Mouse (Mus musculus) lung, embryonic 14.5 days (tissue): ENCODE data around the gene Pak6. TPM values are rescaled to one million over a fixed set of nuclear protein-coding genes. Genes with fewer than 3 reads are reported as not detected.
A peak's percentile ranks its signal among the peaks of the same experiment; 100 is the strongest.

Experiments
- ATAC-seq: fragments of 200-750 bp; cut with Nextera tagmentation; 2 replicates; pipeline ENCODE4 v1.8.0; 2017; ENCODE audit warnings: mild to moderate bottlenecking, moderate TSS enrichment, moderate library complexity; ENCODE audit not compliant: insufficient read depth
- DNase-seq: peaks from one replicate; pipeline ENCODE4 v3.0.0-alpha.2; 2015
- H3K27ac ChIP-seq: fragments of 300-500 bp; sonication (generic); 2 replicates; pipeline ENCODE4 v1.5.1; 2014; ENCODE audit warnings: low read depth, mild to moderate bottlenecking, moderate library complexity
- H3K27me3 ChIP-seq: fragments of 300-500 bp; sonication (generic); 2 replicates; pipeline ENCODE4 v1.6.1; 2014; ENCODE audit warnings: low read length, control low read depth; ENCODE audit not compliant: insufficient read depth
- H3K36me3 ChIP-seq: fragments of 300-500 bp; sonication (generic); 2 replicates; pipeline ENCODE4 v1.6.1; 2014; ENCODE audit warnings: control low read depth; ENCODE audit not compliant: insufficient read depth
- H3K4me1 ChIP-seq: fragments of 300-500 bp; sonication (generic); 2 replicates; pipeline ENCODE4 v1.6.1; 2014; ENCODE audit warnings: antibody characterized with exemption, control low read depth; ENCODE audit not compliant: insufficient read depth
- H3K4me2 ChIP-seq: fragments of 300-500 bp; sonication (generic); 2 replicates; pipeline ENCODE4 v1.6.1; 2014; ENCODE audit warnings: mild to moderate bottlenecking
- H3K4me3 ChIP-seq: fragments of 300-500 bp; sonication (generic); 2 replicates; pipeline ENCODE4 v1.5.1; 2014; ENCODE audit warnings: low read depth, low read length
- H3K9ac ChIP-seq: fragments of 300-500 bp; sonication (generic); 2 replicates; pipeline ENCODE4 v1.6.1; 2014
- H3K9me3 ChIP-seq: fragments of 300-500 bp; sonication (generic); 2 replicates; pipeline ENCODE4 v1.6.1; 2016; ENCODE audit warnings: low read depth, low read length, control low read depth
- CTCF ChIP-seq: IDR thresholded peaks from 2 replicates; pipeline ENCODE4 v1.5.1; 2016; ENCODE audit warnings: antibody characterized with exemption, low read depth
- WGBS: fragments of 180-500 bp; shearing (Covaris S2); extraction: QIAGEN DNeasy Blood & Tissue Kit; methylation state at CpG from one replicate; pipeline ENCODE4 v1.1.7; 2014; 5-methylcytosine and 5-hydroxymethylcytosine counted together
- polyA plus RNA-seq: library from polyadenylated mRNA; unstranded; fragments of >200 nt; fragmentation: Nextera tagmentation; extraction: Ambion mirVana; gene quantifications from 2 replicates; pipeline ENCODE4 v1.2.1, GENCODE M21; 2014

Pak6 gene
- polyA plus RNA-seq, 1 experiment from 2014 or later = 0.95 TPM

DNA sequence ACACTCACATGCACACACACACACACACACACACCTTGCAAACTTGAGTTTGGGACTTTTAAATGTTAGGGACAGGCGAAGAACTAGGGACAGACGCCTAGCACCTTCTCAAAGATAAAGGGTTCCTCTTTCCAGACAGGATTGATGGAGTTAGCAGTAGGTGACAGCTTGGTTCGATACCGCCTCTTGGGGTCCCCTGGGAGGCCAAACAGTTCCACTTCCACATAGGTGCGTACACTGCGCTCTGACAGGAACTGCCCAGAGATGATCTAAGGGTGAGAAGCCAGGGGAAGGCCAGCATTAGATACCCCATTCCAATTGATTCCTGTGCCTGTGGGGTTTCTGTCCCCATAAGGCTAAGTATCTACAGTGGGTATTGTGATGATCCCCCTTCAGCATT is 50.5 kb downstream of the Pak6 start:
- Histone ChIP-seq H3K4me2 (no peak overlapping the region), H3K27me3 (peaks cover 44% of the 10 kb centered on the region), H3K27ac (no peak overlapping the region), H3K9me3 (no peaks in the 10 kb centered on the region), H3K36me3 (no peaks in the 10 kb centered on the region), H3K4me1 (peaks cover 8% of the 10 kb centered on the region; the same call in 1 of the 2 replicates), H3K4me3 (no peak overlapping the region), H3K9ac (no peak overlapping the region)
- no peak for ATAC-seq
- DNase-seq = no peak
- 66% methylated on average over 6 of the region's 6 CpGs for WGBS
- no peak for TF ChIP-seq CTCF

GRCm38 (mm10) chr2:118714230-118714629 is 51.1 kb downstream of the Pak6 start:
- peaks cover 8% of the 10 kb centered on the region; the same call in 1 of the 2 replicates for H3K4me1 ChIP-seq
- no peak overlapping the region for H3K4me3 ChIP-seq
- no peak overlapping the region for H3K9ac ChIP-seq
- H3K27ac ChIP-seq = no peak overlapping the region
- ATAC-seq (no peak), DNase-seq (no peak)
- no peaks in the 10 kb centered on the region for H3K36me3 ChIP-seq
- 38% methylated on average over 4 of the region's 4 CpGs for WGBS
- H3K9me3 ChIP-seq = no peaks in the 10 kb centered on the region
- no peak overlapping the region for H3K4me2 ChIP-seq
- peaks cover 40% of the 10 kb centered on the region for H3K27me3 ChIP-seq
- TF ChIP-seq CTCF = no peak

DNA sequence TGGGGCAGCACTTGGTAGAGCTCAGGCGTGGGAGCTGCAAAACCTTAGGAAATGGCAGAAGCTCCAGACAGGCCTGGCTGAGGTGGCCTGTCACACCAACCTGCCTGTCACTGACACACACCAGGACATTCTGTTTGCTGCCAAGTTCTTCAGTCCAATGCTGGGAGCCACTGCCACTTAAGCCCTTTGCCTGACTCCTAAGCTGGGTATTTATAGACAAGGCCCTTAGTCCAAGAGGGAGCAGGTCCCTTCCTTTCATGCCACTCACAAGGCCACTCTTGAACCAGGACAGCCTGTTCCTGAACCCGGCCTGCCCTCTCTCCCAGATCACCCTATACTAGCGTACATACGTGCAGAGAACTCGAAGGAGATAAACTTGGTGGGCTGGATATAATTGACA is 53.6 kb downstream of the Pak6 start:
- ATAC-seq = no peak
- DNase-seq = no peak
- no peaks in the 10 kb centered on the region for H3K9me3 ChIP-seq
- no peak overlapping the region for H3K27ac ChIP-seq
- H3K36me3 ChIP-seq = no peaks in the 10 kb centered on the region
- H3K4me2 ChIP-seq = no peak overlapping the region
- no peaks in the 10 kb centered on the region for H3K4me1 ChIP-seq
- TF ChIP-seq CTCF = no peak
- WGBS = 76% methylated on average over 5 of the region's 5 CpGs
- H3K27me3 ChIP-seq = peaks cover 20% of the 10 kb centered on the region; the same call in 1 of the 2 replicates
- no peak overlapping the region for H3K4me3 ChIP-seq
- no peak overlapping the region for H3K9ac ChIP-seq

GRCm38 (mm10) chr2:118723693-118724486 is 60.8 kb downstream of the Pak6 start:
- H3K4me1 ChIP-seq = peaks cover 12% of the 10 kb centered on the region
- ATAC-seq = no peak

DNA sequence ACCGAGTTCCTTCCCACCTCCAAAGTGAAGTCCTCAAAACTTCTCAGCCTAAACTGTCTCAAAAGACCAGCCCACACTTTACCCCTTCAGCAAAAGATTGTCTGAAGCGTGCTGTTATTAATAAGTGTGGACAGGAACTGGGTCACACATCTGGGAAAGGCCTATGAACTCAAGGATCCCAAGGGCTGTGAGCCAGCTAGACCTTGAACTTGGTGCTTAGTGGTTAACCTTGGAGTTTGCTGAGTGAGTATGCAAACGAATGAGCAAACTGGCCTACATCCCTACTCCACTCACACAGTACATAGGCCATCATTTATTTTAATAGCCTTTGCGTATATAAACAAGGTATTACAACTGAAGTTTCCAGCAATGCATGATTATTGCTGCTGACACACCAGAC is 62.4 kb downstream of the Pak6 start:
- Histone ChIP-seq H3K4me3 (no peak overlapping the region), H3K9ac (no peak overlapping the region), H3K27ac (no peak overlapping the region), H3K9me3 (no peaks in the 10 kb centered on the region), H3K36me3 (no peaks in the 10 kb centered on the region), H3K27me3 (0 out of 2 replicates have a peak, but pooled peaks cover 6% of the 10 kb centered on the region), H3K4me1 (peaks cover 12% of the 10 kb centered on the region), H3K4me2 (no peak overlapping the region)
- no peak for TF ChIP-seq CTCF
- 75% methylated on average over 4 of the region's 4 CpGs for WGBS
- DNase-seq = no peak
- no peak for ATAC-seq

More at GRCm38 (mm10) chr2:118723693-118724486, 60.8 kb downstream of the Pak6 start:
- no peaks in the 10 kb centered on the region for H3K9me3 ChIP-seq
- no peak overlapping the region for H3K4me3 ChIP-seq
- no peak for DNase-seq
- 0 out of 2 replicates have a peak, but pooled peaks cover 6% of the 10 kb centered on the region for H3K27me3 ChIP-seq
- WGBS = 72% methylated on average over 15 of the region's 15 CpGs
- no peaks in the 10 kb centered on the region for H3K36me3 ChIP-seq
- no peak for TF ChIP-seq CTCF
- H3K27ac ChIP-seq = no peak overlapping the region
- no peak overlapping the region for H3K9ac ChIP-seq
- no peak overlapping the region for H3K4me2 ChIP-seq

GRCm38 (mm10) chr2:118726873-118727272 is 63.8 kb downstream of the Pak6 start:
- no peak overlapping the region for H3K4me3 ChIP-seq
- H3K36me3 ChIP-seq = no peaks in the 10 kb centered on the region
- no peak overlapping the region for H3K27ac ChIP-seq
- no peak for TF ChIP-seq CTCF
- H3K9ac ChIP-seq = no peak overlapping the region
- H3K4me2 ChIP-seq = no peak overlapping the region
- DNase-seq (no peak), ATAC-seq (no peak)
- H3K4me1 ChIP-seq = peaks cover 12% of the 10 kb centered on the region
- no peaks in the 10 kb centered on the region for H3K9me3 ChIP-seq
- H3K27me3 ChIP-seq = peaks cover 6% of the 10 kb centered on the region; the same call in 1 of the 2 replicates
- 88% methylated on average over 2 of the region's 2 CpGs for WGBS

GRCm38 (mm10) chr2:118727911-118728310 is 64.8 kb downstream of the Pak6 start:
- TF ChIP-seq CTCF = no peak
- Histone ChIP-seq H3K9me3 (no peaks in the 10 kb centered on the region), H3K36me3 (no peaks in the 10 kb centered on the region), H3K4me2 (peak overlapping the region; percentile 53), H3K4me3 (no peak overlapping the region), H3K27me3 (peaks cover 6% of the 10 kb centered on the region; the same call in 1 of the 2 replicates), H3K9ac (no peak overlapping the region), H3K27ac (peak overlapping the region; percentile 55), H3K4me1 (peaks cover 12% of the 10 kb centered on the region)
- DNase-seq (peak; percentile 49), ATAC-seq (peak; percentile 56)
- 3% methylated on average over 9 of the region's 9 CpGs for WGBS
